14 mouse cellular contexts compared by ENCODE assay signal in genomic region chr7:37466477-37467243, GRCm38 (mm10).
DNase-seq lines count a peak whose midpoint lies in the region; ATAC-seq and TF ChIP-seq lines count a peak whose summit lies in the region.
"Had no signal": no experiment of that assay in that cellular context is flagged by ENCODE, and none has a peak within 500 bp of the region (broad histone marks: within the 10 kb centered on the region; RNA-seq: fewer than 3 reads in every experiment).

No protein-coding gene starts in this region.

- H3K4me1 ChIP-seq in lung, embryonic 15.5 days, result no peaks in the 10 kb centered on the region
- no peaks in the 10 kb centered on the region for H3K4me1 ChIP-seq in midbrain, postnatal 0 days (ENCODE audit: insufficient read depth, low read length)
- H3K4me1 ChIP-seq: liver, embryonic 13.5 days had no signal

- H3K4me2 ChIP-seq in lung, embryonic 15.5 days, result no peak overlapping the region
- H3K4me2 ChIP-seq in midbrain, postnatal 0 days (ENCODE audit: low read depth, low read length, poor library complexity, severe bottlenecking), result no peak overlapping the region
- H3K4me2 ChIP-seq: embryonic facial prominence, embryonic 13.5 days; liver, embryonic 13.5 days had no signal

- H3K4me3 ChIP-seq in lung, embryonic 15.5 days, result no peak overlapping the region
- H3K4me3 ChIP-seq in midbrain, postnatal 0 days (ENCODE audit: low read depth, low read length), result no peak overlapping the region
- H3K4me3 ChIP-seq: embryonic facial prominence, embryonic 13.5 days; liver, embryonic 13.5 days had no signal

- DNase-seq in lung, postnatal 10 days, result no peak
- DNase-seq in ZHBTc4 (ENCODE audit: low read depth, low spot score), result peak; percentile 90
- DNase-seq in embryo, embryonic 11 days, result peak; percentile 25
- DNase-seq in midbrain, postnatal 0 days (ENCODE audit: low spot score), result peak; percentile 8
- no peak for DNase-seq in spleen, postnatal 14 days (ENCODE audit: low spot score in 2 of 2)
- DNase-seq in urinary bladder, postnatal 14 days (ENCODE audit: low spot score), result no peak
- DNase-seq: cerebellum, adult 18-20 months; forebrain, postnatal 0 days; heart, adult 18-20 months; heart, postnatal 36 days; liver, embryonic 13.5 days had no signal

- H3K9ac ChIP-seq in lung, embryonic 15.5 days, result no peak overlapping the region
- H3K9ac ChIP-seq in midbrain, postnatal 0 days (replicated peaks; ENCODE audit: low read length, poor library complexity, severe bottlenecking), result no peak overlapping the region
- H3K9ac ChIP-seq: embryonic facial prominence, embryonic 13.5 days; forebrain, postnatal 0 days; liver, embryonic 13.5 days had no signal

- WGBS in lung, embryonic 15.5 days, result 40% methylated on average over 9 of the region's 9 CpGs
- 38% methylated on average over 9 of the region's 9 CpGs for WGBS in midbrain, postnatal 0 days

- H3K36me3 ChIP-seq in lung, embryonic 15.5 days, result no peaks in the 10 kb centered on the region
- H3K36me3 ChIP-seq in midbrain, postnatal 0 days (ENCODE audit: insufficient read depth, low read length), result no peaks in the 10 kb centered on the region
- H3K36me3 ChIP-seq: embryonic facial prominence, embryonic 13.5 days; liver, embryonic 13.5 days had no signal

- H3K9me3 ChIP-seq in lung, embryonic 15.5 days, result no peaks in the 10 kb centered on the region
- H3K9me3 ChIP-seq in midbrain, postnatal 0 days (ENCODE audit: low read length), result no peaks in the 10 kb centered on the region
- H3K9me3 ChIP-seq: embryonic facial prominence, embryonic 13.5 days; liver, embryonic 13.5 days had no signal

- 0 out of 2 replicates have a peak, but pooled peaks have one; percentile 36 for ATAC-seq in lung, embryonic 15.5 days (ENCODE audit: borderline replicate concordance, extremely low read depth, low FRiP score, low TSS enrichment)
- no peak for ATAC-seq in midbrain, postnatal 0 days (ENCODE audit: low FRiP score)
- ATAC-seq: forebrain, postnatal 0 days had no signal

- no peak for TF ChIP-seq CTCF in midbrain, postnatal 0 days (IDR thresholded peaks at IDR 0.05)

- no peak overlapping the region for H3K27ac ChIP-seq in lung, embryonic 15.5 days
- no peak overlapping the region for H3K27ac ChIP-seq in midbrain, postnatal 0 days (ENCODE audit: low read depth, low read length)
- H3K27ac ChIP-seq: embryonic facial prominence, embryonic 13.5 days; liver, embryonic 13.5 days; macrophage had no signal

- H3K27me3 ChIP-seq in lung, embryonic 15.5 days, result no peaks in the 10 kb centered on the region
- no peaks in the 10 kb centered on the region for H3K27me3 ChIP-seq in midbrain, postnatal 0 days (ENCODE audit: insufficient read depth, low read length)
- H3K27me3 ChIP-seq: liver, embryonic 13.5 days had no signal

Comparison
In these comparisons a context has a peak if more than half of its experiments do, and no peak if none do; other contexts are left out.
1. DNase-seq: peak in ZHBTc4 (single experiment), embryo, embryonic 11 days (single experiment) and midbrain, postnatal 0 days (single experiment); none in lung, postnatal 10 days (single experiment), spleen, postnatal 14 days (0 of 2) and urinary bladder, postnatal 14 days (single experiment).